Mouse (Mus musculus): ENCODE measurements at regions not wholly inside any gene's neighbourhood (a gene's known extent, or its start where the extent isn't known, plus 50 kb on each side); places are given as distances from the start of the nearest gene placed in this dataset.

DNA sequence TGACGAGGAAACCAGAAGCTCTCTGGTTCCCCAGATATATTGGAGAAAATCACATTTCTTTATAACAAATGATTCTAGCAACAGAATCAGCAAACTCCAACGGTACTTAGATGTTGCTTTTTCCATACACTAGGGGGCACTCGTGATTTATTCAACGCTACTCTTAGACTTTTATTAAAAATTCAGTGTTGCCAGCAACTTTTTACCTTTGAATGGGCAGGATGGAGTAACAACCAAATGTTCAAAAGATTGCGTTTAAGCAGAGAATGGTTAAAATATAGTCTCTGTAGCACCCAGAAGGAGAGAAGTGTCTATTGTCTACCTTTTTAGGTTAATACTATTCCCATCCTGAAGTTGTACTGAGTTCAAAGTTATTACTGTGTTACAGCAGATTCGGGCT, 715.4 kb upstream of the Cblb start:
- Histone ChIP-seq H3K9me3 (ENCODE audit: control insufficient read depth) (no peaks in the 10 kb centered on the region), H3K4me2 (replicated peaks; ENCODE audit: low read depth) (no peak overlapping the region)

DNA sequence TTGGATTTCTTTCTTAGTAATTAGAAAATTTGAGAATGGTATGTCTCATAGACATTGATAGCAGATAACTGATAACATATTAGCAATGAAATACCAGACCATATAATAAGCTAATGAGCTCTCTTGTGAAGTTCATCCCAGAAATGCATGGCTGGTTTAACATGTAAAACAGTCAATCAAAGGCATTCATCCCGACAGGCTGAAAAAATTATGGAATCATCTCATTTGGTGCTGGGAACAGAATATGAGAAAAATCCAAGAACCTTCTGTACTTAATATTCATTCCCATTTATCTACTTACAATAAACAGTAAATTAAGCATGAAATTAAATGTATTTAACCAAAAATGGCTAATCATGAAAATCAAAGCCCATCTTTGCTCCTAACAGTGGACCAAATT, 698.8 kb upstream of the Cblb start:
- Histone ChIP-seq H3K9me3 (ENCODE audit: control insufficient read depth) (no peaks in the 10 kb centered on the region), H3K36me3 (ENCODE audit: control insufficient read depth, insufficient read depth) (no peaks in the 10 kb centered on the region), H3K27ac (ENCODE audit: low read depth, low read length) (no peak overlapping the region), H3K4me1 (replicated peaks; ENCODE audit: control insufficient read depth, insufficient read depth, low read length) (no peaks in the 10 kb centered on the region), H3K9ac (ENCODE audit: low read depth, low read length) (no peak overlapping the region), H3K4me2 (replicated peaks; ENCODE audit: low read depth) (no peak overlapping the region), H3K27me3 (replicated peaks; ENCODE audit: control insufficient read depth, insufficient read depth, low read length) (no peaks in the 10 kb centered on the region), H3K4me3 (ENCODE audit: low read depth, low read length) (no peak overlapping the region)
- no peak for TF ChIP-seq CTCF (IDR thresholded peaks at IDR 0.05; ENCODE audit: low read depth)
- 88% methylated on average over 1 of the region's 1 CpGs for WGBS
- no peak for ATAC-seq

More for the DNA sequence above, 715.4 kb upstream of the Cblb start:
- H3K4me3 ChIP-seq (ENCODE audit: low read depth, low read length), result no peak overlapping the region
- peak; percentile 86 for TF ChIP-seq CTCF (IDR thresholded peaks at IDR 0.05; ENCODE audit: low read depth)
- no peak for ATAC-seq
- H3K27me3 ChIP-seq (replicated peaks; ENCODE audit: control insufficient read depth, insufficient read depth, low read length), result no peaks in the 10 kb centered on the region
- no peak overlapping the region for H3K9ac ChIP-seq (ENCODE audit: low read depth, low read length)
- H3K36me3 ChIP-seq (ENCODE audit: control insufficient read depth, insufficient read depth), result no peaks in the 10 kb centered on the region
- no peaks in the 10 kb centered on the region for H3K4me1 ChIP-seq (replicated peaks; ENCODE audit: control insufficient read depth, insufficient read depth, low read length)
- no peak overlapping the region for H3K27ac ChIP-seq (ENCODE audit: low read depth, low read length)
- 18% methylated on average over 6 of the region's 6 CpGs for WGBS

DNA sequence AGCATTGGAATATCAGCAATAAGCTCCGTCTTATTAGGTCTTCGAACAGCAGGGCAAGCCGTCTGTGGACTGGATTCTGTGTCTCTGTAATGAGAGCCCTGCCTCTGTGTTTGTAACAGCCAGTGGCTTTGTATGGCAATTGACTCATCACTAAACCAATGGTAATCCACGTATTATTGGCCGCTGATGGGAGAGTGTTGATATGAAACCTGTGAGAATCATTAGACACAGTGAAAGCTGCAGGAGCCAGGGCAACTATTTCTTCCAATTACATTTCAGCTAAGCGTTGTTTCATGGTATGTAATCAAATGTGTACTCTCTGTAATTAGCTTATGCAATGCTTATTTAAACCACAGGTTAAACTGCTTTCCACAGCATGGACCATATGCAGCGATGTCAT, 696.1 kb upstream of the Cblb start:
- no peak overlapping the region for H3K4me2 ChIP-seq (replicated peaks; ENCODE audit: low read depth)
- TF ChIP-seq CTCF (IDR thresholded peaks at IDR 0.05; ENCODE audit: low read depth), result no peak
- no peak overlapping the region for H3K4me3 ChIP-seq (ENCODE audit: low read depth, low read length)
- H3K9me3 ChIP-seq (ENCODE audit: control insufficient read depth), result no peaks in the 10 kb centered on the region
- ATAC-seq, result no peak
- no peaks in the 10 kb centered on the region for H3K27me3 ChIP-seq (replicated peaks; ENCODE audit: control insufficient read depth, insufficient read depth, low read length)
- 82% methylated on average over 7 of the region's 7 CpGs for WGBS
- no peak overlapping the region for H3K27ac ChIP-seq (ENCODE audit: low read depth, low read length)
- no peaks in the 10 kb centered on the region for H3K36me3 ChIP-seq (ENCODE audit: control insufficient read depth, insufficient read depth)
- H3K9ac ChIP-seq (ENCODE audit: low read depth, low read length), result no peak overlapping the region
- no peaks in the 10 kb centered on the region for H3K4me1 ChIP-seq (replicated peaks; ENCODE audit: control insufficient read depth, insufficient read depth, low read length)

DNA sequence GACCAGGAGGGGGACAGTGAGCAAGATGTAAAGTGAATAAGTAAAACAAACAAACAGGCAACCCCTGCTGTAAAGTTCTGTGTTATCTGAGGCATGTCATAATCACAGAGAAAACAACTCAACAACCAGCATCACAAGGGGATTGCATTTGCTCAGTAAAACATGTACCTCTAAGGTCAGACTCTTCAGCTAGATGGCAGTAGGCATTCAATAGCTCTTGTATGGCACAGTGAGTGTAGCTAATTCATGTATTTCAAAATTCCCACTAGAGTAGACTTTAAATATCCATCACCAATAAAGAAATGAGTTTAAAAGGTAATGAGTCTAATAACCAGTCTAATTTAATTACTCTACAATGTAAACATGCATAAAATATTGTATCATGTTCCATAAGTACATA, 683.9 kb upstream of the Cblb start:
- TF ChIP-seq CTCF (IDR thresholded peaks at IDR 0.05; ENCODE audit: low read depth), result no peak
- Histone ChIP-seq H3K4me3 (ENCODE audit: low read depth, low read length) (no peak overlapping the region), H3K9ac (ENCODE audit: low read depth, low read length) (no peak overlapping the region), H3K4me2 (replicated peaks; ENCODE audit: low read depth) (no peak overlapping the region), H3K9me3 (ENCODE audit: control insufficient read depth) (no peaks in the 10 kb centered on the region), H3K4me1 (replicated peaks; ENCODE audit: control insufficient read depth, insufficient read depth, low read length) (no peaks in the 10 kb centered on the region), H3K36me3 (ENCODE audit: control insufficient read depth, insufficient read depth) (no peaks in the 10 kb centered on the region), H3K27ac (ENCODE audit: low read depth, low read length) (no peak overlapping the region), H3K27me3 (replicated peaks; ENCODE audit: control insufficient read depth, insufficient read depth, low read length) (no peaks in the 10 kb centered on the region)
- ATAC-seq, result no peak

DNA sequence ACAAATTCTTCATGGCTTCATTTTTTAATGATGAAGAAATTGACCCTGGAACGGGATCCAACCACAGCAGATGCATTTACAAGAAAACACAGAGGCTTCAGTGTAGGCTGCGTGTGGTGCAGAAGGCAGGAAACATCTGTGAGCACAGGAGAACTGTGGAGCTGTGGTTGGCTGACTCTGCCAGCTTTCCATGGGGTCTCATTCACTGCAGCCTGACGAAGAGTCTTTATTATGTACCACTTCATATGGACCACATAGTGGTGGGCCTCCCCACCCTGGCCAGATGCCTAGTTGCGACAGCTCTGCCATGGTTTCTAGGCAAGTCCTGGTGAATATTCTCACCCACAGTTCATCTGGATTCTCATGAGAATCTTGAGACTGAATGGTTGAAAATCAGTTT, 678.9 kb upstream of the Cblb start:
- no peak overlapping the region for H3K4me2 ChIP-seq (replicated peaks; ENCODE audit: low read depth)
- no peaks in the 10 kb centered on the region for H3K27me3 ChIP-seq (replicated peaks; ENCODE audit: control insufficient read depth, insufficient read depth, low read length)
- H3K36me3 ChIP-seq (ENCODE audit: control insufficient read depth, insufficient read depth), result no peaks in the 10 kb centered on the region
- no peak overlapping the region for H3K9ac ChIP-seq (ENCODE audit: low read depth, low read length)
- no peaks in the 10 kb centered on the region for H3K9me3 ChIP-seq (ENCODE audit: control insufficient read depth)
- TF ChIP-seq CTCF (IDR thresholded peaks at IDR 0.05; ENCODE audit: low read depth), result no peak
- H3K27ac ChIP-seq (ENCODE audit: low read depth, low read length), result no peak overlapping the region
- H3K4me3 ChIP-seq (ENCODE audit: low read depth, low read length), result no peak overlapping the region
- no peak for ATAC-seq
- no peaks in the 10 kb centered on the region for H3K4me1 ChIP-seq (replicated peaks; ENCODE audit: control insufficient read depth, insufficient read depth, low read length)
- WGBS, result 60% methylated on average over 4 of the region's 4 CpGs

DNA sequence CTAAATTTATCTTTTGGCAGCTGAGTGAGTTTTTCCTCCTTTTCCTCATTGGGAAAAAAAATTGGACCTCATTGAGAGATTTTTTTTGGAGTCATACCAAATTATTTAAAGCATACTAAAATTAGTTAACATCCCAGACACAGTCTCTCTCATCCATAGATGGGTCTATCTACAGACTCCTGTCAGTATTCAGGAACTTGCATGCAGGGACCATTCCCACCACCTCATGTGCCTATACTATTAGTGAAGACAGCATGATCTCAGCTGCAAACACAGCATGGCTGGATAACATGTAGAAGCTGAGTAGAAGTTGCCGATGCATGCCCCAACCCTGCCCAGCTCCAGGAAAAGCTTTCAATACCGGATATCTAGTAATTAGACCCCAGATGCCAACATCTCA, 677.2 kb upstream of the Cblb start:
- no peak overlapping the region for H3K27ac ChIP-seq (ENCODE audit: low read depth, low read length)
- H3K9ac ChIP-seq (ENCODE audit: low read depth, low read length), result no peak overlapping the region
- 81% methylated on average over 2 of the region's 2 CpGs for WGBS
- no peaks in the 10 kb centered on the region for H3K9me3 ChIP-seq (ENCODE audit: control insufficient read depth)
- no peaks in the 10 kb centered on the region for H3K4me1 ChIP-seq (replicated peaks; ENCODE audit: control insufficient read depth, insufficient read depth, low read length)
- H3K36me3 ChIP-seq (ENCODE audit: control insufficient read depth, insufficient read depth), result no peaks in the 10 kb centered on the region
- TF ChIP-seq CTCF (IDR thresholded peaks at IDR 0.05; ENCODE audit: low read depth), result no peak
- no peak overlapping the region for H3K4me2 ChIP-seq (replicated peaks; ENCODE audit: low read depth)
- ATAC-seq, result no peak
- H3K27me3 ChIP-seq (replicated peaks; ENCODE audit: control insufficient read depth, insufficient read depth, low read length), result no peaks in the 10 kb centered on the region
- H3K4me3 ChIP-seq (ENCODE audit: low read depth, low read length), result no peak overlapping the region

DNA sequence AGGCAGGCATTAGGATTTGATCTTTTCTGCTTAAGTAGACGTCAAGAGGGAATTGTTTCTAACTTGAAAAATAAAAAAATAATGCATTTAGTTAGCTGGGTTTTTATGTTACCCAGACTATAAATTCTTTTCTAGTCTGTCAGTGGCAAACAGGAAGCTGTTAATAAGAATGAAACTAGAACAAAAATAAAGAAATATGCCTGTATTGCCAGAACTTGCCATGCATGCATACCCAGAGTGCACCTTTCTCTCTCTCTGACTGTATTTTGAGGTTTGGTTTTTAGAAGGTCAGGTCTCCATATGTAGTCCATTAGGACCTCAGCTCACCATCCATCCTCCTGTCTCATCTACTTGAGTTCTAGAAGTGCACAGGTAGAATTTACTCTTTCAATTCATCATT, 661.0 kb upstream of the Cblb start:
- TF ChIP-seq CTCF (IDR thresholded peaks at IDR 0.05; ENCODE audit: low read depth), result no peak
- Histone ChIP-seq H3K9ac (ENCODE audit: low read depth, low read length) (no peak overlapping the region), H3K4me2 (replicated peaks; ENCODE audit: low read depth) (no peak overlapping the region), H3K4me3 (ENCODE audit: low read depth, low read length) (no peak overlapping the region), H3K4me1 (replicated peaks; ENCODE audit: control insufficient read depth, insufficient read depth, low read length) (no peaks in the 10 kb centered on the region), H3K27ac (ENCODE audit: low read depth, low read length) (no peak overlapping the region), H3K9me3 (ENCODE audit: control insufficient read depth) (no peaks in the 10 kb centered on the region), H3K36me3 (ENCODE audit: control insufficient read depth, insufficient read depth) (no peaks in the 10 kb centered on the region), H3K27me3 (replicated peaks; ENCODE audit: control insufficient read depth, insufficient read depth, low read length) (no peaks in the 10 kb centered on the region)
- 43% methylated on average over 1 of the region's 1 CpGs for WGBS
- no peak for ATAC-seq

Measured in intestine, postnatal 0 days (tissue).